Mouse (Mus musculus): ENCODE data around the gene Slc38a5. TPM values are rescaled to one million over a fixed set of nuclear protein-coding genes. Genes with fewer than 3 reads are reported as not detected.

Slc38a5 gene
- polyA plus RNA-seq (2014; fragmentation: Illumina TruSeq; extraction: RNeasy Lipid Tissue Mini Kit (QIAGEN cat#74804)) = 22.9 TPM

DNA sequence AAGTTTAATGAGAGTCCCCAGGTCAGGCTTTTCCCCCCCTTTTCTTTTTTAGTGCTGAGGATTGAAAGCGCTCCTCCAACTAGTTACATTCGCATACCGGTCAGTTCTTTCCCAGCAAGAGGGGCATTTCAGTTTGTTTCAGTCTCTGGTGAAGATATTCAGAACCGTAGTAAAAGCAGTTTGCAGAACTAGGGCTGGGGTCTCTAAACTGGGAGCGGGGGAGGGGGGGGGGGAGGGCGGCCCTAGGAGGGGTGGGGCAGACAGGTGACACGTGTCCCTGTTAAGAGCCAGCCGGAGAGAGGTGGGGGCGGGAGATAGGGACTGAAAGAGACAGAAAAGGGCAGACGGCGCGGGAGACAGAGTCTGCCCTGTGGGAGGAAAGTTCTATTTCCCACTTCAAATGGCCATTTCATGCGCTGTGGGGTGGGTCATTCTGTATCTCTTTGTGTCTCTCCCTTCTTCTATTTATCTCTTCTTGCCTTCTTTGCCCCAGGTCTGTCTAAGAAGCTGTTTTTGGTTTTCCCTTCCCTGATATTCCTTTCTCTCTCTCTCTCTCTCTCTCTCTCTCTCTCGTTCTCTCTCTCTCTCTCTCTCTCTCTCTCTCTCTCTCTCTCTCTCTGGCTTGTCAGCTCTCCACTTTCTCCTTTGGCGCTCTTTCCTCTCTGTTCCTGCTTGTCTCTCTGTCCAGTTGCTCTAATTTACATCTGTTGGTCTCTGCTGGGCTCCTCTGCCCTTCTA, at the start of gene Slc38a5:
Slc38a5 (plus strand) TSS at position 51 of the 738 bp plus-strand sequence.

DNA sequence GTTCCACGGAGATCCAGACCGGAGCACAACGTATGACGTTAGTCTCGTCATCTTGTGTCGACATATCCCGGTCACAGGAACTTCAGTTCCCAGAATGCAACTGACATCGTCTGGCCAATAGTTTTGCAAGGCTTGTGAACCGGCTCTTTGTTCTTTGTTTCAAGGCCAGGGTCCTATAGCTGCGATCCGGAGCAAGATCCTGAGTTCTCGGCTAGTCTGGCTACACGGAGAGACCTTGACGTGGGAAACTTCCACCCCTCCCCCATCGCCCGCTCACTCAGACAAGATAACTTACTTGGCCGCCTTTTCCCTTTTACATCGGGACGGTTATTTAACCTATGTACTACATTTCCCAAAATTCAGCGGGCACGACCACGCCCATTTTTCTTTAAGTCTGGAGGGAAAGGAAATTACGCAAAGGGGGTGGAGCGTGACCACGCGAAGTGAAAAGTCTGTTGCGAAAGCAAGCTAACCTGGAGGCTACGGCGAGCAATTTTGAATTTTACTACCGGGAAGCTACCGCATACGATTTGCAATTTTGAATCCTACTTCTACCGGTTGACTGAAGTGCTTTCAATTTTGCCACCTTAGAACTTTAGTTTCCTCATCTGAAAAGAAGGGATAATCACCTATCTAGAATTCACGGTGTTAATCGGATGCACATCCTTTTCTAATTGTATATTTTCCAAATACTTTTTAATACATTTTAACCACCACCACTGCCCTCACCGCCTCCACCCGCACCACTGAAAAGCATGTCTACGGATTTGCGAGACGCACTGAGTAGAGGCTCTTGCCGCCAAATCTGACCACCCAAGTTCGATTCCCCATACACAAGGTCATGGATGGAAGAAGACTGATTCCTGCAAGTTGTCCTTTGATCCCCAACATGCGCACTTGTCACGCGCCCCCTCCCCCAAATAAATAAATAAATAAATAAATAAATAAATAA, 18.3 kb upstream of the Slc38a5 start, which contains the start of gene Ftsj1:
Ftsj1 (minus strand) TSS at position 73 of the 952 bp plus-strand sequence.

DNA sequence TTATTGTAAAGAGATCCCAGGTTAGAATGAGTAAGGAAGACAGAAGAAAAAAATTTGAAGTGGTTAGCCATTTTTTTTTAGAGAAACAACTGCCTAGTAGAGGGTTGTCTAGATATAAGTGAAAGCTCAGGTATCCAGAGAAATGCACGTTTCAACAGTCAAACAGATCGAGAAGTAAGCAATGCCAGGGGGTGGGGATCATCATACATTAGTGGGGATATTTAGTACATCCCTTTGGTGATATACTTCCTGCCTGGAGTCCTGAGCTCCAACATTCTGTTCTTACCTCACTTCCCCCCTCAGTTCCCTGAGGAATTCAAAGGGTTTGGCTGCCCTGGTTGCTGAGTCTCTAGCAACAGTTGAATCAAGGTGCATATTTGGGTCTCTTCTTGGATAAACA, 56.2 kb downstream of the Slc38a5 start, which contains the start of gene Ssxb10:
Ssxb10 (plus strand) TSS at position 301 of the 400 bp plus-strand sequence.

Other genes with a start within 250 kb of the Slc38a5 start
- 18.8 TPM for gene Suv39h1, start 196.4 kb upstream of the Slc38a5 start, polyA plus RNA-seq (2014; fragmentation: Illumina TruSeq; extraction: RNeasy Lipid Tissue Mini Kit (QIAGEN cat#74804))
- gene Was, start 180.6 kb upstream of the Slc38a5 start, polyA plus RNA-seq (2014; fragmentation: Illumina TruSeq; extraction: RNeasy Lipid Tissue Mini Kit (QIAGEN cat#74804)) = 0.63 TPM
- 47.5 TPM for gene Wdr13, start 138.2 kb upstream of the Slc38a5 start, polyA plus RNA-seq (2014; fragmentation: Illumina TruSeq; extraction: RNeasy Lipid Tissue Mini Kit (QIAGEN cat#74804))
- 978 TPM for gene Rbm3, start 125.3 kb upstream of the Slc38a5 start, polyA plus RNA-seq (2014; fragmentation: Illumina TruSeq; extraction: RNeasy Lipid Tissue Mini Kit (QIAGEN cat#74804))
- gene Tbc1d25, start 95.0 kb upstream of the Slc38a5 start, polyA plus RNA-seq (2014; fragmentation: Illumina TruSeq; extraction: RNeasy Lipid Tissue Mini Kit (QIAGEN cat#74804)) = not detected
- 13.7 TPM for gene Ebp, start 77.6 kb upstream of the Slc38a5 start, polyA plus RNA-seq (2014; fragmentation: Illumina TruSeq; extraction: RNeasy Lipid Tissue Mini Kit (QIAGEN cat#74804))
- gene Porcn, start 64.6 kb upstream of the Slc38a5 start, polyA plus RNA-seq (2014; fragmentation: Illumina TruSeq; extraction: RNeasy Lipid Tissue Mini Kit (QIAGEN cat#74804)) = 2.8 TPM
- 16.3 TPM for gene Ftsj1, start 18.7 kb upstream of the Slc38a5 start, polyA plus RNA-seq (2014; fragmentation: Illumina TruSeq; extraction: RNeasy Lipid Tissue Mini Kit (QIAGEN cat#74804))
- not detected for gene Ssxb10, start 56.3 kb downstream of the Slc38a5 start, polyA plus RNA-seq (2014; fragmentation: Illumina TruSeq; extraction: RNeasy Lipid Tissue Mini Kit (QIAGEN cat#74804))
- not detected for gene Ssxb9, start 95.8 kb downstream of the Slc38a5 start, polyA plus RNA-seq (2014; fragmentation: Illumina TruSeq; extraction: RNeasy Lipid Tissue Mini Kit (QIAGEN cat#74804))
- not detected for gene Ssxb1, start 142.2 kb downstream of the Slc38a5 start, polyA plus RNA-seq (2014; fragmentation: Illumina TruSeq; extraction: RNeasy Lipid Tissue Mini Kit (QIAGEN cat#74804))
- gene Ssxb2, start 190.6 kb downstream of the Slc38a5 start, polyA plus RNA-seq (2014; fragmentation: Illumina TruSeq; extraction: RNeasy Lipid Tissue Mini Kit (QIAGEN cat#74804)) = not detected

All from ovary, adult 10 weeks (tissue).